Mouse (Mus musculus) kidney, embryonic 16.5 days (tissue): Measurements from ENCODE around the gene Gm4737. TPM values are rescaled to one million over a fixed set of nuclear protein-coding genes. Genes with fewer than 3 reads are reported as not detected.
"Not testable (repeated sequence)": the region's sequence is repeated elsewhere in the genome, so short reads cannot be mapped to it uniquely, and the experiment has no call there.

Experiments
- ATAC-seq: fragments of 200-750 bp; cut with Nextera tagmentation; 2 replicates; pipeline ENCODE4 v1.8.0; 2017; ENCODE audit warnings: moderate TSS enrichment; ENCODE audit not compliant: low FRiP score, low TSS enrichment
- H3K27ac ChIP-seq: fragments of 300-500 bp; sonication (generic); 2 replicates; pipeline ENCODE4 v1.5.1; 2014; ENCODE audit warnings: low read length
- H3K27me3 ChIP-seq: fragments of 300-500 bp; sonication (generic); 2 replicates; pipeline ENCODE4 v1.6.1; 2014; ENCODE audit warnings: low read length, control low read depth, mixed read lengths; ENCODE audit not compliant: insufficient read depth
- H3K36me3 ChIP-seq: fragments of 300-500 bp; sonication (generic); 2 replicates; pipeline ENCODE4 v1.6.1; 2014; ENCODE audit warnings: low read length, control low read depth, mixed read lengths; ENCODE audit not compliant: insufficient read depth
- H3K4me1 ChIP-seq: fragments of 300-500 bp; sonication (generic); 2 replicates; pipeline ENCODE4 v1.6.1; 2014; ENCODE audit warnings: low read length, control low read depth, mixed read lengths; ENCODE audit not compliant: insufficient read depth
- H3K4me2 ChIP-seq: fragments of 300-500 bp; sonication (generic); replicated peaks from 2 replicates; pipeline ENCODE4 v1.6.1; 2014; ENCODE audit warnings: low read depth, low read length
- H3K4me3 ChIP-seq: fragments of 300-500 bp; sonication (generic); 2 replicates; pipeline ENCODE4 v1.5.1; 2014; ENCODE audit warnings: mild to moderate bottlenecking, low read length
- H3K9ac ChIP-seq: fragments of 300-500 bp; sonication (generic); replicated peaks from 2 replicates; pipeline ENCODE4 v1.6.1; 2014; ENCODE audit warnings: low read length
- H3K9me3 ChIP-seq: fragments of 300-500 bp; sonication (generic); 2 replicates; pipeline ENCODE4 v1.6.1; 2016; ENCODE audit warnings: low read length, control low read depth
- WGBS: fragments of 180-500 bp; shearing (Covaris S2); extraction: QIAGEN DNeasy Blood & Tissue Kit; methylation state at CpG from one replicate; pipeline ENCODE4 v1.1.7; 2014; 5-methylcytosine and 5-hydroxymethylcytosine counted together
- polyA plus RNA-seq: library from polyadenylated mRNA; unstranded; fragments of >200 nt; fragmentation: Nextera tagmentation; extraction: Ambion mirVana; gene quantifications from 2 replicates; pipeline ENCODE4 v1.2.1, GENCODE M21; 2015

The Gm4737 gene
- polyA plus RNA-seq = 2.4 and 7.0 TPM in 2 replicates

DNA sequence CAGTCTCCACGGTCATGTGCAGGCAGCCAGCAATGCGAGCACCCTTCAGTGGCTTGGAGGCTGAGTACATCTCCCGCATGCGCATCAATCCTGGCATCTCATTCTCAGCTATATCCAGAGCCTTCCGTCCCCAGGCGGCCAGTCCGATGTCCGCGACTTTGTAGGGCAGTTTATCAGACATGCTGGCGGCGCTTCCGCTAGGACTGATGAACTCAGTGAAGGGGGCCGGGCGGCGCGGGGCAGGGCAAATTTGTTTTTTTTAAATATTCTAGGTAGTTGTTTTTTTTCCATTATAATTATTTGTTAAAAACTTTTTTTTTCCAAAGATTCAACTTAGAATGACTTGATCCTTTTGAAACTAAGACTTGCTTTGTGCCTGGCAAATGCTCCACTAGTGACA lies at the start of gene Gm4737:
TSS of gene Gm4737 (minus strand) at position 246 of the 400 bp plus-strand sequence.
- not testable (repeated sequence) for H3K27ac ChIP-seq, ATAC-seq, H3K36me3 ChIP-seq, H3K27me3 ChIP-seq, H3K4me1 ChIP-seq, H3K4me3 ChIP-seq, H3K9ac ChIP-seq, H3K4me2 ChIP-seq, H3K9me3 ChIP-seq
- WGBS = 96% methylated on average over 8 of the region's 16 CpGs

DNA sequence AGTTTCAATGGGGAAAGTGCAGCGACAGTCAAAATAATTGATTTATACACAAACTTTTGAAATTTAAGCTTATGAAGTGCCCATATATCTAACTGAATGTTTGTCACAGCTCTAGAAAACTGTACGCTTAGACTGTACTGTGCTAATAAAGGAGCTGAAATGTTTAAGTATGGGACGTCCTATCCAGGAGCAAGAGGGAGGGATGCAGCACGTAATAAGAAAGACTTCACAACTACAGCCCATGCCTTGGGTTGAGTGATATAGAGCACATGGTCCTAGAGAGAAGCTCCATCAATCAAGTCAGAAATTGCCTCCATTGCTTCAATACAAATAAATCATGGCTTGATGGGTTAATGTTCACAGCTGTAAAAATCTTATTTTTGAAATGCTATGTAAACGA lies 40.9 kb upstream of the Gm4737 start:
- no peak for ATAC-seq
- Histone ChIP-seq H3K9me3 (no peaks in the 10 kb centered on the region), H3K4me1 (no peaks in the 10 kb centered on the region), H3K27ac (no peak overlapping the region), H3K36me3 (no peaks in the 10 kb centered on the region), H3K27me3 (no peaks in the 10 kb centered on the region), H3K9ac (no peak overlapping the region), H3K4me2 (no peak overlapping the region), H3K4me3 (no peak overlapping the region)
- 53% methylated on average over 5 of the region's 5 CpGs for WGBS

DNA sequence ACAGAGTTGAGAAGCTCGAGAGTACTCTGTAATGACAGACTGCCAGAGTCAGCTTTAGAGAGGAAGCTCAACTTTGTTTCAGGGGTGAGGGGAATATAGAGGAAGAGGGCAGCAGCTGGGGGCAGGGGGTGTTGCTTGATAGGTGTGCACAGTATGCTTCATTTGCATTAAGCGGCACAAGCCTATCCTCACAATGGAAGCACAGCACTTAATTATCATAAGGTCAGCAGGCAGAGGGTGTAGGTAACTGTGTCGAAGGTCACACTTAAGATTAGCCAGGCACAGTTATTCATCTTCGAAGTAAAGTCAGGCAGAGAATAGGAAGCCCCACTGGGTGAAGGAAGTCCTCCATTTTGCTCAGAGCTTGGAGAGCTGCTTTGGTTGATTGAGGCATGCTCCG lies 28.2 kb upstream of the Gm4737 start:
- H3K4me2 ChIP-seq = no peak overlapping the region
- WGBS = 87% methylated on average over 5 of the region's 5 CpGs

DNA sequence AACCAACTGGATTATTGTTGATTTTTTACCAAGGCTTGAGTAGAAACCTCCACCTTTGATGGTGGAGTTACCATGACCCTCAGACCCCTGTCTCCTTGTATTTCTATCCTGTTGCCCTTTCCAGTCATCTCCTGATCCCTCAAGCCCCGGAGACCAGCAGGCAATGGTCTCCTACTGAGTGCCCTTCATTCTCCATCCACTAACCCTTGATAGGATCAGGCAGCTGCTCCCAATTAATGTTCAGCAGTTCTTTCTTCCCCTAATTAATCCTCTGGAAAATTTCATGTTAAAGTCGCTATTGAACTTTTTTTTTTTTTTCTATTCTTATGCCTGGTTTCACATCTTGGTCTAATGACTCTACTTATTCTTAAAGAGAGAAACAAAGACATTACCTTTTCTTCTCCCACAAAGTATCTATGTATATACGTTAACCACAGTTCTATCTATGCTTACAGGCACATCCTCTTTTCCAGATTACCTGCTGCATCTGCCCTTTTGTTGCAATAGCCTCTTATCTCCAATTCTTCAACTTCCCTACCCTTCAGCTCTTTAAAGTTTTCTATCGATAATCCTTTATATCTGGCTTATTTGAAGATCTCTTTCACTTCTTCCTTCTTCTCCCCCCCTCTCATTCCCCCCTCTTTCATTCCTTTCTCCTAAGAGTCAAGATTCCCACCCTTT lies 23.4 kb upstream of the Gm4737 start:
- Histone ChIP-seq H3K27me3 (no peaks in the 10 kb centered on the region), H3K36me3 (no peaks in the 10 kb centered on the region), H3K4me2 (no peak overlapping the region), H3K4me3 (no peak overlapping the region), H3K9me3 (no peaks in the 10 kb centered on the region), H3K4me1 (no peaks in the 10 kb centered on the region), H3K9ac (no peak overlapping the region), H3K27ac (no peak overlapping the region)
- ATAC-seq = no peak
- WGBS = 75% methylated on average over 4 of the region's 4 CpGs

More for the DNA sequence above, 28.2 kb upstream of the Gm4737 start:
- no peak overlapping the region for H3K4me3 ChIP-seq
- no peaks in the 10 kb centered on the region for H3K4me1 ChIP-seq
- H3K9me3 ChIP-seq = no peaks in the 10 kb centered on the region
- no peak for ATAC-seq
- no peak overlapping the region for H3K9ac ChIP-seq
- no peaks in the 10 kb centered on the region for H3K27me3 ChIP-seq
- H3K27ac ChIP-seq = no peak overlapping the region
- no peaks in the 10 kb centered on the region for H3K36me3 ChIP-seq

DNA sequence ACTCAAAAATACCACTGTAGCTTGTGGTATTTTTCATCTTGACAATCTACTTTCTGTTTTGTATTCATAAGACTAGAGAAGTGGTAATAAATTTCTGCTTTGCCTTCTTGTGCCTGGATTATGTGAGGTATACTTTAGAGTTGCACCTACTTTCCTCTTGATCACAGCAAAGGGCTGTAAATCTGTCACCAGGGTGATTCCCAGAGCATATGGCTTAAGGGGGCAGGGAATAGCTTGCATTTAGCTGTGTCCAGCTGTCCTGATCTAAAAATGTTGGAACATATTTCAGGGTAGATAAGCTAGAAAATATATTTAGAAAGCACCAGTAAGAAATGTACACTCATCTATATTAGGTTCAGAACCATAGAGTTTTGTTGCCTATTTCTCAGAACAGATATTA lies 18.2 kb upstream of the Gm4737 start:
- H3K4me1 ChIP-seq = no peaks in the 10 kb centered on the region
- H3K9me3 ChIP-seq = peaks cover 3% of the 10 kb centered on the region; the same call in 1 of the 2 replicates
- ATAC-seq = no peak

DNA sequence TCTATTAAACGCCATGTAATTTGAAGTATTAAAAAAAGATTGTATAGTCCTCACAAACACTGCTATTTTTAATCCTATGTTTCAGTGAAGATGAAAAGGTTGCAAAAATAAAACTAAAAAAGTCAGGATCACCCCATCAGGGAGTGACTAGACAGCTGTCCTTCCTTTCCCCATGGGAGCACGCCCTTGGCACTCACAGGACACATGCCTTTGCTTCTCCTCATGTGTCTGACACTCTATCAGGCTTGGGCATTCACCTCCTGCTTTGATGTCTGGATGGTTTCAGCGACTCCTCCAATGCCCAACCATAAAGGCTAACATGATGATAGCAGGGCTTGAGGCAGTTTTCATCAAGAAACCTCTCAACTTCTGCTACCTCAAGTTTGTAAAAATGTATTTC lies 12.1 kb upstream of the Gm4737 start:
- no peak for ATAC-seq
- Histone ChIP-seq H3K36me3 (no peaks in the 10 kb centered on the region), H3K4me1 (no peaks in the 10 kb centered on the region), H3K4me3 (no peak overlapping the region), H3K27ac (no peak overlapping the region), H3K4me2 (no peak overlapping the region), H3K27me3 (no peaks in the 10 kb centered on the region), H3K9ac (no peak overlapping the region), H3K9me3 (peaks cover 3% of the 10 kb centered on the region; the same call in 1 of the 2 replicates)
- WGBS = 66% methylated on average over 3 of the region's 3 CpGs

More for the DNA sequence above, 18.2 kb upstream of the Gm4737 start:
- Histone ChIP-seq H3K9ac (no peak overlapping the region), H3K27me3 (no peaks in the 10 kb centered on the region), H3K4me2 (no peak overlapping the region), H3K4me3 (no peak overlapping the region), H3K27ac (no peak overlapping the region), H3K36me3 (no peaks in the 10 kb centered on the region)

DNA sequence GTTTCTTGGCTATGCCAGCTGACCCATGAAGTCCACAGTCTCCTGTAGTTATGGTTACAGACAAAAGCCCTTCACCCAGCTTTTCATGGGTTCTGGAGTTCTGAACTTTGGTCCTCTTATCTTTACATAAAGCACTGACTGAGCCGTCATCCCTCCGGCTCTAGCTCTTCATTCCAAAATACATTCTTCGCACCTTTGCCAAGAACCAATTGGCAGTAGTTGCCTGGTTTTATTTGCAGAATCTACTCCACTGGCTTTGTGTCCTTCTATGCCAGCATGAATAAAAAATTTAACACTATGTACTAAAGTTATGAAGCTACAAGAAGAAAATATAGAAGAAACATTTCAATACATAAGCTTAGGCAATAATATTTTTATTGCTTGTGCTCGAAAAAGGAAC lies 10.4 kb upstream of the Gm4737 start:
- Histone ChIP-seq H3K4me3 (no peak overlapping the region), H3K27ac (no peak overlapping the region), H3K4me1 (no peaks in the 10 kb centered on the region), H3K27me3 (no peaks in the 10 kb centered on the region), H3K9ac (no peak overlapping the region), H3K4me2 (no peak overlapping the region), H3K9me3 (no peaks in the 10 kb centered on the region), H3K36me3 (no peaks in the 10 kb centered on the region)
- ATAC-seq = no peak
- 78% methylated on average over 4 of the region's 4 CpGs for WGBS

DNA sequence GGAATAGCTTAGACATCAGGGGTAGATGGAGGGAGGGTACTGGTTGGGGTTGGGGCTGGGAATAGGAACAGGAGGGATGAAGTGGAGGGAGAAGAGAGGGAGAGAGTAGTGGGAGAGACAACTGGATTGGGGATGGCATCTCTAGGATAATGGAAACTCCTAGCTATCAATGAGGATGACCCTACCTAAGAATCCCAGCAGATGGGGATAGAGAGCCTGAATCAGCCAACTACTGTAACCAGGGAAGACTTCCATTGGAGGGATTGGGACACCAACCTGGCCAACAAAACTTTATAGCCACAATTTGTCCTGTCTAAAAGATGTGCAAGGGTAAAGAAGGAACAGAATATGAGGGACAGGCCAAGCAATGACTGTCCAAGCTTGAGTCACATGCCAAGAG lies 3.7 kb downstream of the Gm4737 start:
- H3K4me2 ChIP-seq = no peak overlapping the region
- no peak overlapping the region for H3K9ac ChIP-seq
- no peaks in the 10 kb centered on the region for H3K27me3 ChIP-seq
- no peaks in the 10 kb centered on the region for H3K36me3 ChIP-seq
- H3K4me1 ChIP-seq = no peaks in the 10 kb centered on the region
- H3K4me3 ChIP-seq = no peak overlapping the region
- no peak overlapping the region for H3K27ac ChIP-seq
- H3K9me3 ChIP-seq = no peaks in the 10 kb centered on the region
- ATAC-seq = no peak

DNA sequence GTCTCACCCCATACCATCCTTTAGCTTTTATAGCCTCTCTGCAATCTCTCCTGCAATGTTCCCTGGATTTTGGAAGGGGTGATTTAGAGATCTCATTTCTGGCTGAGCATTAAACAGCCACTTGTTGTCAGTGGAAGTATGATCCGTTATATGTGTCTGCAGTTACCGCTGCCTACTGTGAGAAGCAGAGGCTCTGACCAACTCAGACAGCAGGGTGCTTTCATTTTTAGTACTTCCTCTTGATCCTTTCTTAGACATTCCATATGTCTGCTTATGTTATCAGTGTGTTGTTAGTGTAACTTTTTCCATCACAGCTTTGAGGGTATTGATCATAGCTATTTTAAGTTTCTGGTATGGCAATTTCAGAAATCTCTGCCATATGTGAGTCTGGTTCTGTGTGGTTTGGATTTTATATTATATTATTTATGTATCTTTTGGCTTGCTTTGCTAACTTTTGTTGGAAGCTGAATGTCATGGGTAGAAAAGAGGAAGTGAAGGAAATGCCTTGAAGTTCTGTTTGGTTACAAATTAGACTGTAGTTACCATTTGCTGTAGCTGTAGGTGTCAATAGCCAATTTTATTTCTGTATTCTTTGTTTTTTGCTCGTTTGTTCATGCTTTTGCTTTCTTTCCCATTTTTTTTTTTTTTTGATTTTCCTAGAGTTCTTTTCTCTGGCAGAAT lies 6.1 kb downstream of the Gm4737 start:
- H3K4me2 ChIP-seq = no peak overlapping the region
- H3K27ac ChIP-seq = no peak overlapping the region
- no peaks in the 10 kb centered on the region for H3K36me3 ChIP-seq
- ATAC-seq = no peak
- WGBS = 66% methylated on average over 3 of the region's 3 CpGs
- no peak overlapping the region for H3K9ac ChIP-seq
- no peaks in the 10 kb centered on the region for H3K27me3 ChIP-seq
- no peaks in the 10 kb centered on the region for H3K9me3 ChIP-seq
- no peaks in the 10 kb centered on the region for H3K4me1 ChIP-seq
- no peak overlapping the region for H3K4me3 ChIP-seq

DNA sequence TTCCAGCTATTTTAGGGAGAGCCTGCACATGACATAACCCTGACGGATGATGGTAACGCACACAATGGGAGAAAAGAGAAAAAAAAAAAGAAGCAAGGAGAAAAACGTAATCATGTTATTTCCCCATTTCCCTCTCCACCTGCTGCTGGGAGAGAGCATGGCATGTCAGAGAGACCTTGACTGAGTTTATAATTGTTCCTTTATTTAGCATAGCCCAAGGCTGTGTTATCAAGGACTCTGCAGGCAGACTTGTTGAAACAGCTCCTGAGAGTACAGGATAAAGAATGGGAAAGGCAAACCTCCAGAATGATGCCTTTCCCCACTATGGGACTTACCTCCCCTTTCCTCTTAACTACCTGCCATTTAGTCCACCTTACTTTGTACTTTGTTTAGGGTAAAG lies 7.9 kb downstream of the Gm4737 start:
- H3K4me2 ChIP-seq = no peak overlapping the region
- H3K4me3 ChIP-seq = no peak overlapping the region
- WGBS = 75% methylated on average over 3 of the region's 3 CpGs
- ATAC-seq = no peak
- no peaks in the 10 kb centered on the region for H3K27me3 ChIP-seq
- no peaks in the 10 kb centered on the region for H3K36me3 ChIP-seq
- no peak overlapping the region for H3K27ac ChIP-seq
- no peaks in the 10 kb centered on the region for H3K9me3 ChIP-seq
- no peak overlapping the region for H3K9ac ChIP-seq
- no peaks in the 10 kb centered on the region for H3K4me1 ChIP-seq
